Mouse (Mus musculus) left cerebral cortex, adult 9 months (tissue): Measurements from ENCODE around the gene Hist1h1b.
"Not testable (repeated sequence)": the region's sequence is repeated elsewhere in the genome, so short reads cannot be mapped to it uniquely, and the experiment has no call there.

Source experiments
- DNase-seq, 2 experiments: peaks; one replicate each; pipeline ENCODE4 v3.0.0; 2022; ENCODE audit warnings: low spot score in 2 of 2

Gene Hist1h1b

DNA sequence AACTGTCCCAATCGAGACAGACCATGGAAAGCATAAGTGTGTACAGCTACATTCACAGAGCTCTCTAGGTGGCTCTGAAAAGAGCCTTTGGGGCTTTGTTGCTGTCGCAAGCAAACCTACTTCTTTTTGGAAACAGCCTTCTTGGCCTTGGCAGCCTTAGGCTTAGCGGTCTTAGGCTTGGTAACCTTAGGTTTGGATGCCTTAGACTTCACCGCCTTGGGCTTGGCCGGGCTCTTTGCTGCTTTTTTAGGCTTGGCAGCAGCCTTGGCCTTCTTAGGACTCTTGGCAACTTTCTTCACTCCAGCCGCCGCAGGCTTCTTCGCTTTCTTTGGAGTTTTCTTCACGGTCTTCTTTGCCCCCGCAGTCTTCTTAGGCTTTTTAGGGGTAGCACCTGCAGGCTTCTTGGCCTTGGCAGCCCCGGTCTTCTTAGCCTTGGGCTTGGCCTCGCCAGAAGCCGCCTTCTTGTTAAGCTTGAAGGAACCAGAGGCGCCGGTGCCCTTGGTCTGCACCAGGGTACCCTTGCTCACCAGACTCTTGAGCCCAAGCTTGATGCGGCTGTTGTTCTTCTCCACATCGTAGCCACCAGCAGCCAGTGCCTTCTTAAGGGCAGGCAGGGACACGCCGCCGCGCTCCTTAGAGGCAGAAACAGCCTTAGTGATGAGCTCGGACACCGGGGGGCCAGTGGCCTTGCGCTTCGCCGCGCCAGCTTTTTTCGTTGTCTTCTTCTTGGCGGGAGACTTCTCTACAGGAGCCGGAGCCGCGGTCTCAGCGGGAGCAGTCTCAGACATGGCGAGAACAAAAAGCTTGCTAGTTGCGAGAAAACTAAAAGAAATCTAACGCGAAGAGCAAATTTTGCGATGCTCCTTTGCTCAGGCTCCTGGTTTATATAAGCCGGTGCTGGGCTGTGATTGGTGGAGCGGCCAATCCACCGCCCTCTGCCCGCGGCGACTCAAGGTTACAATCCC lies at the start of gene Hist1h1b:
Hist1h1b (minus strand) TSS at position 859 of the 965 bp plus-strand sequence.
- peak in 1 of 2 experiments; percentile 65 for DNase-seq

- DNase-seq, result no peak
These were observed 48.1 kb upstream of the Hist1h1b start for GRCm38 (mm10) chr13:21828511-21828910.

DNA sequence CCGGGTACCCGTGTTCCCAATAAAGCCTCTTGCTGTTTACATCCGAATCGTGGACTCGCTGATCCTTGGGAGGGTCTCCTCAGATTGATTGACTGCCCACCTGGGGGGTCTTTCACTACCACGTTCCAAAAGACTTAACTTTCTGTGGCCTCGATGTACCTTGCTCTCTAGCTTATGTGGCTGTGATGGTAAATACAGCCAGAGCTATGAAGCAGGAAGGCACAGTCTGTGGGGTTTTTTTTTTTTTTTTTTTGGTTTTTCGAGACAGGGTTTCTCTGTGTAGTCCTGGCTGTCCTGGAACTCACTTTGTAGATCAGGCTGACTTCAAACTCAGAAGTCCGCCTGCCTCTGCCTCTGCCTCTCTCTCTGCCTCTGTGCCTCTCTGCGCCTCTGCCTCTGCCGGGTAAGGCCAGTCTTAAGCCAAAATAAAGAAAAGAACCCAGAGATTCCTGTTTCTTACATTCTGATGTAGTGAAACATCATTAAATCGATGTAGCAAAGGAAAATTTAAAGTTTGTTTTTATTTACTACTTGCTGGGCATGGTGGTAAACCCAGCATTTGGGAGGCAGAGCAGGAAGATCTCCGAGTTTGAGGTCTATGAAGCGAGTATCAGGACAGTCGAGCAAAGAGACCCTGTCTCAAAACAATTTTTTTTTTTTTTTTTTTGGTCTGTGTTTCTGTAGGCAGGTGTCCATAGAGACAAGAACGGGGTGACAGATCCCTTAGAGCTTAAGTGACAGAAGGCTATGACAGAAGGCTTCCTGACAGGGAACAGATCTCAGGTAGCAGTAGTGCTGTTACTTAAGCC lies 39.9 kb upstream of the Hist1h1b start:
- DNase-seq, result not testable (repeated sequence)

GRCm38 (mm10) chr13:21812092-21812491 lies 31.7 kb upstream of the Hist1h1b start:
- DNase-seq, result not testable (repeated sequence)

DNA sequence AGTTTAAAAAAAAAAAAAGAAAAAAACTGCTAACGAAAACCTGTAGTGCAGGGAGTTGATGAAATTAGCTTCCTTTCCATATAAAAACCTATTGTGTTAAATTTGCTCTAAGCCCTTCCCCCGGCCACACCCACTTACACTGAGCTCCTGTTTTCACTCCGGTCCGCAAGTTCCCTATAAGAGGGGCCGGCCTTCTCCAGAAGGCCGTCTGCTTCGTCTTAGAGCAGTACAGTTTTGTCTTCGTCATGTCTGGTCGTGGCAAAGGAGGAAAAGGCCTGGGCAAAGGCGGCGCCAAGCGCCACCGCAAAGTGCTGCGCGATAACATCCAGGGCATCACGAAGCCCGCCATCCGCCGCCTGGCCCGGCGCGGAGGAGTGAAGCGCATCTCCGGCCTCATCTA lies 31.1 kb upstream of the Hist1h1b start, which contains the start of gene Hist1h4m:
Hist1h4m (plus strand) TSS at position 208 of the 400 bp plus-strand sequence.
- DNase-seq, result peak; percentile 23 to 67

- DNase-seq, result not testable (repeated sequence)
These were observed 30.6 kb upstream of the Hist1h1b start for GRCm38 (mm10) chr13:21811074-21811473.

- not testable (repeated sequence) for DNase-seq
These were observed 29.6 kb upstream of the Hist1h1b start, which contains the start of the genes Hist1h2bq and Hist1h2ao for GRCm38 (mm10) chr13:21810073-21810472. Gene Hist1h2bq, minus strand, starts transcription at chr13:21810197. Gene Hist1h2ao, plus strand, starts transcription at chr13:21810465.

DNA sequence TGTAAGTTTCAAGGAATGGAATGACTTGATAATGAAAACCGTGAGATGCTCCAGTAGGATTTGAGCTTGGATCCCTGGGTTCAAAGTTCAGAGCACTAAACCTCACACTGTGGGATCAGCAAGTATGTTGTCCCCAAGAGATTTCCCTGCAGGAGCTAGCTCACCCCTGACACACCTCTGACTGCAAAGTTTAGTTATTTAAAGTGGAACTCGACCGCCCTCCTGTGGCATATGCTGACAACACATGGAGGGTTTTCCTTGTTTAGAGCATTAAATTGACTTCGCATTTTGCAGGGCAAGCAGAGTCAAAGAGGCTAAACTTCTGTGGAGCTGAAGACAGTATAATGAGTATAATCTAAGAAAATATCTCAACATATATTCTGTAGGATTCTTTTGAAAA lies 22.6 kb upstream of the Hist1h1b start:
- not testable (repeated sequence) for DNase-seq

DNA sequence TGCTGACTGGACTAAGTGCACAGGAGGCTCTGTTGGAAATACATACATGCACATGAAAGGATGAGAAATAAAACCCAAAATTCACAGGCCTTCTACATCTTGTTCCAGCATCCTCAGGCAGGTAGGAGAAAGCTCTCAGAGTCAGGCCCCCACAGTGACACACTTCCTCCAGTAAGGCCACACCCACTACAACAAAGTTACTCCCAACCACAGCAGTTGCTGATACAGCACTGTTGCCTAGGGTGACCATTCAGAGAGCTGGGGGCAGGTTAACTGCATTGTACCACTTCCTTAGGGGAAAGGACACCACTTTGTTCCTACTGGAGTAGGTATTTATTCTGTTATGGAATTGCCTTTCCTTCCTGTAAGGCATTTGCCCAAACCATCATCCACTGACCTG lies 16.7 kb upstream of the Hist1h1b start:
- not testable (repeated sequence) for DNase-seq

DNA sequence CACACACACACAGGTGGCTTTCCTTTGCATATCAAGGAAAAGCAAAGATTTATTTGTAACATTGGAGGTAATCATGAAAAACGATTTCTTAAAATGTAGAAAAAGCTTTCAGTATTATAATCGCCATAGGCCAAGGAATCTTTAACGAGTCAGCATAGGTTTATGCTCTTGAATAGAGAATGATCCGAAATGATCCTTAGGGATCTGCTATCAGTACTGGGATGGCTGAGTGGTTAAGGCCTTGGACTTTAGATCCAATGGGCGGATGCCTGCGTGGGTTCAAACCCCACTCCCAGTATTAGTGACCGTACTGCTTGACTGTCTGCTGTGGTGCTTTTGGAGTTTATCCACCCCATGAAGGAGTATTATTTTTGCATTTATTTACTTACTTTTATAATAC lies 15.2 kb upstream of the Hist1h1b start:
- DNase-seq, result no peak

- no peak for DNase-seq
These were observed 10.3 kb upstream of the Hist1h1b start for GRCm38 (mm10) chr13:21790601-21791283.

DNA sequence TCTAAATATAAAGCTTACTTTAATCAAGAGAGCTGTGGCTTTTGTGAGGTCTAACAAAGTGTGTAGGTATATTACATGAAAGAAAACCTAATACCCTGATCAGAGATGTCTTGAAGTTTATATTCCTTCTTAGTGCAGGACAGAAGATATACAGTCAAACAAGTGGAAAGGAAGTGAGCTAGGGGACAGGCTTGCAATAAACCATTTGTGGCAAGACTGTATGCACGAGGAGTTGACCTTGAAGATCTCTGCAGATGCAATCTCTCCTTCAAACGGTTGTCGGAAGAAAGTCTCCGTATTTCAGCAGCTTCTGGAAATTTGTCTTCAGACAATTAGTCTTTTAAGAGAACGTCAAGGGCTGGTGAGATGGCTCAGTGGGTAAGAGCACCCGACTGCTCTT lies 9.5 kb upstream of the Hist1h1b start:
- DNase-seq, result no peak

- DNase-seq, result no peak
These were observed 7.6 kb upstream of the Hist1h1b start for GRCm38 (mm10) chr13:21787760-21788593.

- DNase-seq, result peak; percentile 92 to 96
These were observed 6.6 kb upstream of the Hist1h1b start, which contains the start of the genes Hist1h2an and Hist1h2bp for GRCm38 (mm10) chr13:21786899-21787629. Gene Hist1h2an, minus strand, starts transcription at chr13:21787218. Gene Hist1h2bp, plus strand, starts transcription at chr13:21787461.

GRCm38 (mm10) chr13:21786189-21786898 lies 5.9 kb upstream of the Hist1h1b start:
- DNase-seq, result no peak

- no peak for DNase-seq
These were observed 3.9 kb upstream of the Hist1h1b start for GRCm38 (mm10) chr13:21784311-21784710.

GRCm38 (mm10) chr13:21783734-21784161 lies 3.3 kb upstream of the Hist1h1b start:
- DNase-seq, result peak in 1 of 2 experiments; percentile 25

DNA sequence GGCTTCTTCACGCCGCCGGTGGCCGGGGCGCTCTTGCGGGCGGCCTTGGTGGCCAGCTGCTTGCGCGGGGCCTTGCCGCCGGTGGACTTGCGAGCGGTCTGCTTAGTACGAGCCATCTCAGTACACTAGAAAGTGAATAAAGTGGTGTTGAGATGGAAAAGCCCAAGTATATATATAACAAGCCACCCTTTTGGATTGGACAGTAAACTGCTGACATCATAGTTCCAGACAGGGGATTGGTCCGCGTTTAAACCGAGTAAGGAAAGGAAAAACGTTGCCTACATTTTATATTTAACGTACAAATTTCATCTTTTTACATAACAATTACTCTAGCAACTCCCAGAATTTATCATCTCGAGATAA lies 2.8 kb upstream of the Hist1h1b start, which contains the start of gene Hist1h3i:
Hist1h3i (minus strand) TSS at position 116 of the 363 bp plus-strand sequence.
- DNase-seq, result peak; percentile 79 to 84
